Mouse (Mus musculus): ENCODE data around the gene Creg1. TPM values are rescaled to one million over a fixed set of nuclear protein-coding genes. Genes with fewer than 3 reads are reported as not detected.

Gene Creg1
- 10 to 100 TPM in 1 of 2 experiments, 1 to 10 TPM in 1; 9.8 to 13.4 TPM for total RNA-seq (2023)

GRCm38 (mm10) chr1:165763635-165764372 is at the start of gene Creg1:
TSS of gene Creg1 (plus strand) at chr1:165763746.

GRCm38 (mm10) chr1:165788511-165788910 is 25.0 kb downstream of the Creg1 start, which contains the start of gene Cd247:
TSS of gene Cd247 (plus strand) at chr1:165788681.

Other genes with a start within 250 kb of the Creg1 start
- gene Mpzl1, start 129.2 kb upstream of the Creg1 start, total RNA-seq (2023): 1 to 10 TPM in 1 of 2 experiments, under 1 TPM in 1; 0.95 to 2.6 TPM
- 100 to 1,000 TPM; 183 to 191 TPM for gene Rcsd1, start 54.0 kb upstream of the Creg1 start, total RNA-seq (2023)
- 100 to 1,000 TPM; 387 to 405 TPM for gene Cd247, start 24.9 kb downstream of the Creg1 start, total RNA-seq (2023)
- 10 to 100 TPM; 37.0 to 39.3 TPM for gene Pou2f1, start 238.9 kb downstream of the Creg1 start, total RNA-seq (2023)

Data from T-cell, adult 66 days (primary cell).